Mouse (Mus musculus) naive thymus-derived CD4-positive, alpha-beta T cell, adult 2 months (primary cell): ENCODE results near the gene Ttll9.

Source experiments
- DNase-seq: peaks from one replicate; pipeline ENCODE4 v3.0.0-alpha.2; 2011; ENCODE audit warnings: low read depth

The Ttll9 gene

GRCm38 (mm10) chr2:153051537-153051936, 89.3 kb downstream of the Ttll9 start:
- no peak for DNase-seq

- DNase-seq, result no peak
These were observed 90.5 kb downstream of the Ttll9 start for GRCm38 (mm10) chr2:153052700-153053351.

GRCm38 (mm10) chr2:153053896-153054295, 91.6 kb downstream of the Ttll9 start:
- DNase-seq, result no peak

GRCm38 (mm10) chr2:153055270-153055920, 93.1 kb downstream of the Ttll9 start:
- no peak for DNase-seq
